Mouse (Mus musculus) cerebellum, postnatal 36 days (tissue): ENCODE data around the gene Inpp4b.

Experiments used
- DNase-seq, 2 experiments: peaks; one replicate each; pipeline ENCODE4 v3.0.0; 2021 to 2022; ENCODE audit warnings: mixed read lengths in 2 of 2

The Inpp4b gene

DNA sequence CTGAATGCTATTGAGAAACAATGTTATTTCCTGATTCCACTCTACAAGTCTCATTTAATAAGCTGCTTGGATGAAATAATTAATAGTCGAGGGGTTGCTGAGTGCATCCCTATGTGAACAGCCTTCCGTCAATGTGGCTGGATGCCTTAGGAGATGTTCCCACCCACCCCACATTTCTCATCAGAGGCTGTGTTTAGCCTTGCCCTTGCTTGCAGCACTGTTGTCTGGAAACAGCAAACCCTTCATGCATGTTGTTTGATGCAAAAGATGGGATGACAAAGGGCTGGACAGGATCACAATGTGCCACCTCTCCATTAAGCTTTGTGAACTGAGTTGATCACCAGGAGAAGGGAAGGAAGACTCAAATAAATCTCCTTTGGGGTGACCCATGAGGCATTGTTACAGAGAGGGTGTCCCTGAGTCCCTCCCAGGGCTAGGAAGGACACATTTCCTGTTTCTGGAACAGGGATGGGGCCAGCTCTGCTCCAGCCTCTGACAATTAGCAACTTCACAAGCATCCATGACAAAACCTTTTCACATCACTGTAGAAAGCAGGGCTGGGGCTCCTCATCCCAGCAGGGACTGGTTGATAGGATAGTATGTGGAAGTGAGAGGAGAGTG, 239.6 kb downstream of the Inpp4b start:
- DNase-seq = no peak

DNA sequence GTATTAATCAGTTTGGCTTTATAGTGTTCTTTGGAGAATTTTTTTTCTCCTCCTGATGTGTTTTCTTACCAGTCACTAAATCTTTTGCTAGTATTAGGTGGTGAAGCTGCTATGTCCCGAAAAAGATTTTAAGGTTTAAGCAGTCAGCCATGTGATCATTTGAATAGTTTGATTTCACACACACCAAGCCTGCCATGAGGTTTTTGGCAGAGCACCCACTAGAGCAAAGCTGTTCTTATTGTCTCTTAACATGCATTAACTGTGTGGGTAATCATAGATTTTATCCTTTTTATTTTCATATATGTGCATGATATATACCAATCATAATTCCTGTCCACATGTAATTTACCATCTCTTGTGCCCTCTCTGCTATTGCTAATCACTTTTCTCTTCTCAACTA, 240.6 kb downstream of the Inpp4b start:
- DNase-seq = no peak

DNA sequence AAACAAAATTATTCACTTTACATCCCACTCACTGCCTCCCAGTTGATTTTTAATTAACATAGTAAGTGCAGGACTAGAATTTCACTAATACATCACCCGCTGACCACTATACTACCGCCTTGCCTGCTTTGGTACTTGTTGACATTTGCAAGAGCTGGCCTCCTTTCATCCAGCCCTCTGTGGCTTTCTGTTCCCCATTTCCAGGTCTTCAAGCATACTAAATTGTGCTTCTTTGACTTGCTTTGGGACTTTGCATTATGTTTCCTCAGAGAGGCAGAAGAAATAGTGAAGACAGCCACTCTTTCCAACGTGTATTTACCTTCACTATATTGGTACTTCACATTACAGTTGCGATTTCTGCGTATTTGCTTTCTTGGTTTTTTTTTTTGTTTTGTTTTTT, 244.4 kb downstream of the Inpp4b start:
- DNase-seq = no peak

DNA sequence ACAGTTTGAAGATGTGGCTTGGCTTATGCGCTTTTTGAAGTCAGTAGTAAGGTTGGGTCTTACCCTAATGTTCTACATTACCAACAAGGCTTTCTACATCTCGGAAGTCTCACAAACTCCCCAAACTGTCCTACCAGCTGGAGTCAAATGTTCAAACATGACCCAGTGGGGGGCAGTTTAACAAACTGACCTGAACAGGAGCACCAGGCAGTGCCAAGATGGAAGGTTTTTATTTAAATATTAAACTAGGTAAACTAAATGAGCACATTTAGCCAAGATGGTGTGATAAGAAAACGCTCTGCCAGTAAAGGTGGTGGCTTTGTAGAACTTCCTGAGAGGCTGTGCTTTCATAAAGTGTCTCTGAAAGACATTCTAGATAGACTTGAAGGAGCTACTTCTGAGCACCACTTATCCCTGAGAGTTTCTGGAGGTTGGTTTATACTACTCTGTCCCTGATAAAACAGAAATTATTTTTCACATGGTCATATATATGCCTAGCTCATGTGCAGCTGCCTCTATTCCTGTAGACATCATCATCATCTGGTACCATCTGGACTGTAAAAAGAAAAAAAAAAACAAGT, 251.9 kb downstream of the Inpp4b start:
- no peak for DNase-seq

DNA sequence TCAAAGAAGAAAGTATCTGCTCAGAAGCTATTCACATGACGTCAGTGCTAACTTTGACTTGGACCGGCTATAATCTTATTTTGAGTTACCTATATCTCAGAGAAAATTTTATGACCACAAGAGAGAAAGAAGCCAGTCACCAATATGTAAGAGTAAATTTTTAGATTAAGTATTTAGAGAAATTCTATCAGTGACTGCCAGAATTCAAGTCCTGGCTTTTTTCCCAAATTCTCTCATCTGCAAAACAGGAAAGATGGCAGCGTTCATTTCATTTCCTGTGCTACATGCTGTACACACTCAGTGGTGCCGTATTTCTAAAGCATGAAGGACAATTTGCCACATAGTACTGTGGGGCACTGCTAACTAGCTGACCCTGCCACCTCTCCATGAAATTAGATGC, 256.9 kb downstream of the Inpp4b start:
- no peak for DNase-seq

DNA sequence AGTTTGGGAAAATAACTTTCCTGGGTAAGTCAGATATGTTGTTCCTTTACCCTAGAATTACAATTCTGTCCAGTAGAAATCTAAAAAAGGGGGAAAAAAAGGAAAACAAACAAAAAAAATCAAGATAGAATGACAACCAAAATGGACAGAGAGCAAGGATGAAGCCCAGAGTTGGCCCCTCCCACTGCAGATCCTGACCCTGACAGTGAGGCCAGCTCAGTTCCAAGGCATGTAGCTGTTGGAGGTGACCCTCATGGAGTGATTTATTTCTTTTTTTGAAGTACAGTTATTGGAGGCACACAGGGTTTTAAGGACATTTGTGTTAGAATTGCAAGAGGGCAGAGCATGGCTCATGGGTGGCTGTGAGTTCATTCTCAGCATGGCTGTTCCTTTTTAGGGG, 258.8 kb downstream of the Inpp4b start:
- DNase-seq = no peak

DNA sequence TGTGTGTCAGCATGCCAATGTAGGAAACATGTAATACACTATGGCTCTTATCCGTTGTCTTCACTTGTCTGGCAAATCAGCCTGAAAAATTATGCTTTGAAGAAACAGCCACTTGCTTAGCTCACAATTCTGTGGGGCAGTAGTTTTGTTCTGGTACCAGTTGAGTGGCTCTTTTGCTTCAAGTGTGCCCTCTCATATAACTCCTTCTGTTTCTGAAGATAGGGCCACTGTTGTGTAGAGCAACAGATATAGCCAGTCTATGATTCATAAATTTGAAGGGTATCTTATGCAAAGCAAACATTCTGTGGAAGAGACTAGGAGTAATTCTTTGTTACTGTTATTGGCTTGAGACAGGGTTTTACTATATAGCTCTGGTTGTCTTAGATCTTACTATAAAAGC, 265.7 kb downstream of the Inpp4b start:
- no peak for DNase-seq

DNA sequence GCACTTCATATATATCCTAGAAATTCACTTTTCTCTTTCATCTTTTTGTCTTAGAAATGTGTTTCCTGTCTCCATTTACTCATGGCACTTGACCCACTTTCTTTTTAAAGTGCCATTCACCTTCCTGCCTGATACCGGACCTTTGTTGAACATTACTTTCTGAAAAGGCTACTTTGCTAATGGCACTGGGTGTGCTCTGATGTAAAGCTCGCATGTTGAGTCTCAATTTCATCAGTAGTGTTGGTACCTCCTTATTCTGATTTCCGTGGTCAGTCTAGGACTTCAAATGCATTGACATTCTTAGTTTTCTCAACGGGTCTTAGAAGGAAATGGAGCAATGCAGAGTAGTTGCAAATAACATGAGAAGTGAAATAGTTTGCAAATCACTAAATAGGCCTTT, 266.7 kb downstream of the Inpp4b start:
- no peak for DNase-seq

DNA sequence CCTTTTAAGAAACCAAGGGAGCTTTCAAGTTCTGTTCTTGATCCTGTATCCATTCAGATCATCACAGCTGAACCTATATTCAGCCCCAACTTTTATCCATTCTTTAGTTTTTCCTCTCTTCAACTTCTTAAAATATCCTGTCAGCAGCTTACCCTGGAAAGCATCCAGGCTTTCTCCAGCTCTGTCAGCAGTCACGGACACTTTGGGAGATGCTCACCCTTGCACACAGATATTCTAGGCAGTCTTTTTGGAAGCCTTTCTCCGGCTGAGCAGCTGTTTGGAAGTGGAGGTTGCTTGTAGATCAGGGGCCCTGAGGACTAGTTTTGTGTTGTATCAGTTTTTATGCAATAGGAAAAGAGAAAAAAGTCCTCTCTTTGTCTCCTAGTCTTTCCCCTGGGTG, 270.3 kb downstream of the Inpp4b start:
- peak; percentile 7 to 32 for DNase-seq

DNA sequence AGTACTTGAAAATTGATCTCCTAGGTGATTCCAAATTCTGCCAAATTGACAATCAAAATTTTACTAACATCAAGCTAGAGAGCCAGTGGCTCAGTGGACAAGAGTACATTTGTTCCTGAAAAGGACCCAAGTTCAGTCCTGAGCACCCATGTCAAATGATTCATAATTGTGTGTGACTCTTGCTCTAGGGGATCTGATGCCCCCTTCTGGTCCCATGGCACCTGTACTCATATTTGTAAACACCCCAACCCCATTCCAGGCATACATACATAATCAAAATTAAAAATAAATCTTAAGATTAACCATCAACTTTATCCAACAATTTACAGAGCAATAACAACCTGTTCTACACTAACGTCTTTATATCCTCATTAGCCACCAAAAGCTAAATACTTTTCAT, 271.8 kb downstream of the Inpp4b start:
- no peak for DNase-seq

DNA sequence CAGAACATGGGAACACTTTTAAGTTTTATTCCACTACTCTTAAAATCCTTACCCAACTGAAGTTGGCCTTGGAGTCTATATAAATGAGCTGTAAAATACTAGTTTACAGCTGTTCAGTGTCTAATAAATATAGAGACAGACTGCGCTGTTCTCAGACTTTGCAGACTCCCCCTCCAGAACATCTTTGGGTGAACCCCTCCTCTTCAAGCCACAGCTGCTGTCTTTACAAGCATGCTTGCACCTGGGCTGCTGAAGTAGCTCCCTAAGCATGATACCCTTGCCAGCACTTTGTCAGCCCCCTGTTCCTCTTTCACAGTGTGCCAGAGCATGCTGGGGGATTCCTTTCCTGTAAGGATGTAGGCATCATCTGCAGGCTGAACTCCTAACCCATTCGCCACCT, 272.2 kb downstream of the Inpp4b start:
- no peak for DNase-seq

DNA sequence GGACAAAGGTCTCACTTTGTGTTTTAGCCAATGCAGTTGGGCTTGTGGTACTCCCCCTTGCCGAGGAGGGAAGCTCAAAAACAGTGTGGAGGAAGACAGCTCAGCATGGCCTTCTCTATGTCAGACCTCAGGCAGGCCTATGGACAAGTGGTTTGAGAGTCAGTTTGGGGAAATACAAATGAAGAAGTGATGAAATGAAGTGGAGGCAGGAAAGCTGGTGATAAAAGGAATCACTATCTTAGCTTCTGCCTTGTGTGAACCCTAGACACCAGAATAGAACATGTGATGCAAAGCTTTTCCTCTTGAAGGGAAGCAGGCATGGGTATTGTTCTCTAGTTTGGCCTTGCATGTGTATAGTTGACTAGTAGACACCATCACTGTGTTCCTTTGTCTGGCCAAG, 273.2 kb downstream of the Inpp4b start:
- no peak for DNase-seq

DNA sequence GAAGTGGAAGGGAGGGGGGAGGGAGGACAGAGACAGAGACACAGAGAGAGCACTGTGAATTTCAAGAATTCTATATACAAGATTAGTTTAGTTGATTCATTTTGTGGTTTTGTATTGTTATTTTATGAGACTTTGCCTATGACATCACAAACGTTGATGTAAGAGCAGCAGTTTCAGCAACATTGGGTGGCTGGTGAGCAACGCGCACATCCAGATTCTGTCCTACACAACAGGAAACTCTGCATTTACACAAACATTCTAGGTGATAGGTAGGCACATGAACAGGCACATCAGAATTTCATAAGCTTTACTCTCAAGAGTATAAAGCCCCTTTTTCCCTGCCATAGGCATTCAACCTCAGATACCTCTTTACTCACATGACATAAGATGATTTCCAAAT, 276.6 kb downstream of the Inpp4b start:
- no peak for DNase-seq

DNA sequence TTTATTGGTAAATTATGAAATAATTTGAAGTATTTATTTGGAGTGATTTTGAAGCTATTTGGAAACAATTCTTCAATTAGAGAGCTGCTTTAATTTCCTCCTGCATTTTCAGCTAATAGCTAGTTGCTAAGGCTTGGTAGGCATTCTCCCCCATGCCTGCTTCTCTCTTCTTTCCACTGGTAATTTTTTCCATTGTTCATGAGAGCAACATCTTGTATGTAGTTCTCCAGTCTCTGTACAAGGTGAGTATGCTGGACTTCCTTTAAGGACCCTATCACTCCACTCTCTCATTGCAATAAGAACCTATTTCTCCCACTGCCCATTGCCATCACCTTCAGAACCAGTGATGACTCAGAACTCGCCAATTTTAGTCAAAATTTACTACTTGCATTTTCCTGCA, 292.7 kb downstream of the Inpp4b start:
- no peak for DNase-seq

DNA sequence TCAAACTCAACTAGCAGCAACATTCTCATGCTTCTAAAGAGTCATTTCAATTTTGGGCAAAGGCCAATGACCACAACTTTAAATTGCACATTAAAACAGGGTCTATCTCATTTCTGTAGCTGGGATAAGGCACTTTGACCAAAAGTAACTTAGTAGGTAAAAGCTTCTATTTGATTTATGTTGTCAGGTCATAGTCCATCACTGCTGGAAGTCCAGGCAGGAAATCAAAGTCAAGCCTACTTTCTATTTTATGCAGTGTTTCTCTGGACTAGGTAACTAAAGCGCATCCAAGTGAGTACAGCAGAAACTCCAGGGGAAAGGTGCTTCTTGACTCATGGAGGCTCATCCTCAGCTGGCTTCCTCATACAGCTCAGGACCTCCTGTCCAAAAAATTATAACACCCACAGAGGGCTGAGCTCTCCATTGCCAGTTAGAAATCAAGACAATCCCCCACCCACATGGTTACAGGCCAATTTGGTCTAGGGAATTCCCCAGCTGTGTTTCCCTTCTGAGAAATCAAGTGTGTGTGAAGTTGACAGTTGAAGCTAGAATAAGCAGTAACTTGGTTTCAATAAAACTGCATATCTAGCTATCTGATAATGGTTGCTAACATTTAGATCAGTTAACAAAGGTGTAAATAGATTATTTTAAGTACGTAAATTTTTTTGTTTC, 293.7 kb downstream of the Inpp4b start:
- DNase-seq = no peak

DNA sequence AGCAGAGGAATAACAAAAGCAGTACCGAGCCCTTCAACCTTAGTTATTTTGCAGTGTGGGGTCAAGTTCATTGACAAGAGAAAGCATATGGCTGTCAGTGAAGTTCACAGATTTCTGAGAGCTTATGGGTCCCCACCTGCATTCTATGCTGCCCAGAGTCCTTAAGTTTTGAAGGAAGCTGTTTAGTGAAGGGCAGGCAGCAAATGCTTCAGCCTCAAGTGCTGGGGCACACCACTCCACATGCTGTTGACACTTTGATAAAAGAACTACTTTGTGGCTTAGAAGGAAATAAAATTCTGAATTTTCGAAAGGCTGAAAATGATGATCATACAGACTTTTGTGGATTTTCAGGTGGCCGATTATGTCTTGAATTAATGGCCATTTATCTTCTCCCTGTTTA, 296.1 kb downstream of the Inpp4b start:
- no peak for DNase-seq

DNA sequence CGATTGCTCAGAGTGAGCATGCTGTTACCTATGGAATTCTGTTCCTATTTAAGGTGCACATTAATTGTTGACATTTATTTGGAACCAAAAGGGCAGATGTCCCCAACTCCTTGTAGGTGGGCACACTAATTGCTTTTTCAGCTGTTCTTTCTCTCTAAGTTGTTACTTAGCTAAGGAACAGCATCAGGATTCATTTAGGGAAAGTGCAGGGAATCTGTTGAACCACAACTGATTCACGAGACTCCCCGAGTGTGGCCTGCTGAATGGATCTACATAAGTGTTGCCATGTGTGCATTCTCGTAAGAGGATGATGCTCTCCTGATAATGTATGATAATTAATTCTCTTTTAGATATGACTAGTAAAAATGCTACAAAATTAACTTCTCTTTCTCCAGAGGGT, 297.5 kb downstream of the Inpp4b start:
- DNase-seq = no peak

DNA sequence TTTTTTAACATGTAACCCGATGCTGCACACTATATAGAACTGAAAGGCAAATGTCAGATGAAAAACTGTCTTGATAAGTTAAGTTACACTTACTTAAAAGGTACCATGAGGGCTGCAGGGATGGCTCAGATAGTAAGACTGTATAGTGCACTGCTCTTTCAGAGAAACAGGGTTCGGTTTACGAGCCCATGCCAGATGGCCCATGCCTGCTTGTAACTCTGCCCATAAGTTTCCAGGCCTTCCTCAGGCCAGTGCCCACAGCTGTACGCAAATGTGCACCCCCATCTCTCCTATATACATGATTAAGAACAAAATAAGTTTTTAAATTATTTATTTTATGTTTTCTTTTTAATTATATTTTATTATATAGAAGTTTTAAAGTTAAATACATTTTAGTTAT, 300.7 kb downstream of the Inpp4b start:
- DNase-seq = no peak

DNA sequence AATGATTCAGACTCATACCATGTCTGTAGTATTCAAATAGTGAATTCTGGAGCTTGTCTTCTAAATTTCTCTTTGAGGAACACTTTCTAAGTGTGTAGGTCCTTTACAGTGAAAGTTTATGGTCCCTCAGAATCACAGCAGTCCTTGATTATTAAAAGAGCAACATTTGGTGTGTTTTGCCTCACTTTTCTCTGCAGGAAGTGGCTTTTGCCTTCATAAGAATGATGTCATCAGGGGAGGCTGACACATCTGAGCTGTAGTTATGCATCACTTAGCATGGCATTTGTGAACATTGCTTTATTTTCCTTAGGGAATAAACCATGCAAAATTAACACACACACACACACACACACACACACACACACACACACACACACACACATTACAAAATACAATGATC, 349.8 kb downstream of the Inpp4b start:
- no peak for DNase-seq

DNA sequence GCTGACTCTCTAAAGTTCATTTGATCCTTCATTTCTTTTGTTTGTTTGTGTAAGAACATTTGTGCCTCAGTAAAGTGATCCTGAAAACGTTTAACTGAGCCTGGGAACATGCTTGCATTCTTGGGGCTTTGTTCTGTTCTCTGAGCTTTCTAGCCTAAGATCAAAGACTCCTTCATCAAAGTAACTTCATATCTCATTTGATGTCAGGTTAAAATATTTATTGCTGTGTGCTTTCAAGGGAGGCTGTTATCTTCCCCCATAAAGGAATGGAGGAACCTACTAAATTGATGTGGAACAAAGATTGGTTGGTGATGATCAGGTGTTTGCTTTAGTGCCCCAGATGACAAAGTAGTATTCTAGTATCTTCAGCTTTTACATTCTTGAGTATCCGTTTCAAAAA, 352.5 kb downstream of the Inpp4b start:
- DNase-seq = no peak

DNA sequence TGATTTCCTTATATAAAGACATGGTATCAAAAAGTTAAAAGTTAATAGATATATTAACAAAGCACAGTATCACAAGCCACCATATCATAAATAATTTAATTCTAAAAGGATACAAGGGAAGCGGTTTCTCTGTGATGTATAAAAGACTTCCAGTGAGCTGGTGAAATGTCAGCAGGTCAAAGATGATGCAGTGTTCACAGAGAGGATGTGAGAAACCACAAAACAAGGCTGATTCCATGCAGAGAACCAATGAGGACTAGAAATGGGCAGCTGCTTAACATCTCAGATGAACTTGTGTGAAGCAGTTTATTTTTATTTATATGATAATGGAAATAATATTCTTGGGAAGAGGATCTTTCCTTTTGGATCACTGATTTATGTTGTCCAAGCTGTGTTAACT, 359.7 kb downstream of the Inpp4b start:
- DNase-seq = no peak

DNA sequence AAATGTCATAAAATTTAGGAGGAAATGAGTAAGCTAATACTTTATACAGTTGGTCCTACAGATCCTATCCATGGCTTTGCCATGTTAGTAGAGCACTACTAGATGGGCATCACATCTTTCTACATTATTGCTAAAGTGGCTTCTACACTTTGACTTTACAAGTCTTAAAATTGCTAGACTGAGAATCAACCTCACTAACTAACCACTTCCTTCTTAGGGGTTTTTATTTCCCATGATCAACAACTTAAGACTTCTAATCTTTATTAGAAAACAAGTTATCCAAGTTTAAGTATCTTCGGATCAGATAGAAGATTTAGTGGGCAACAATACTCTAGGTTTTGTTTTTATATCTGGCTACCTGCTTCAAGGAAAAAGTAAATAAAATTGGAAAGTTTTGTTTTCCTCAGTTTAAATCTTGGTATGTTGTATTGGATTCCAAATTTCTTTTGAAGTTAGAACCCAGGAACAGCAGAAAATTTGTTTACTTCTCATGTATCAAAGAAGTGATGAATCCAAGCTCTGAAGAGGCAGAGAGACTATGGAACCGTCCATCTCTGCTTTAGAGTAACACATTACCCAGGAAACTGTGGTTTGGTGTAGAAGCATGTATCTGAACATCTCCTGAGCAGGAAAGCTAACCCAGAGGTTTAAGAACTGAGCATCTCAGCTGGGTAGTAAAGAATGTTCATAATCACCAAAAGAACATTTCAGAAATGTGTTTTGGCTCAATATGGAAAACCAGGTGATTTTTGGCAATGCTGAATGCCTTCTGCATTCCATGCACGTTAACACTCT, 361.4 kb downstream of the Inpp4b start:
- DNase-seq = no peak

DNA sequence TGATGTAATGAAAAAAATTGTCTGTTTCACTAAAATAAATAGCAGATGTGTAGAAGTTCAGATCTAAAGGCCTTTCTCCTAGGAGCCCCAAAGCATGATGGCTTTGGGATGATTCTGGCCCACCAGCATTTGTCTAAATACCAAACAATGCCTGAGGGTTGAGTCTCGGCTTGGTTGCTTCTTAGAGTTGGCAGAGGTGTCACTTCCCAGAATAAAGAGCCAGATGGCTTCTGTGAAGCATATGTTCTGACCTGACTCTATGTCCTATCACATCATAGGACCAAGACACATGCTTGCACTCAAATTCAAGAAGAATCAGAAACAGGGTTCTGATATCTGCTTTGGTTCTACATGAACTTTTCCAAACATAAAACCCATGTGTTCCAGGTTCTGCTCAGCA, 365.1 kb downstream of the Inpp4b start:
- peak; percentile 22 to 55 for DNase-seq

DNA sequence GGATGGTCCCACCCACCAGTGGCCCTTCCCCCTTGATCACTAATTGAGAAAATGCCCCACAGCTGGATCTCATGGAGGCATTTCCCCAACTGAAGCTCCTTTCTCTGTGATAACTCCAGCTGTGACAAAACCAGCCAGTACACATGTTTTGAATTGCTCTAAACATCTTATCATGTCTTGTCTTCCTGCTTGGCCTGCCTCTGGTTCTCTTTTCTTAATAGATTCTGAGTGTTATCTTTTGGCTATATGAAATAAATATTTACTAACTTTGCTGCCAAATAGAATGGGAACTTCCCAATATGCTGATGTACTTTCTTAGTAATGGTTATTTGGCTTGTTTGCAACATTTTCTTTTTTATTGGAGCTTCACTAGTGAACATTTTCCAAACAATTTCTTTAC, 389.0 kb downstream of the Inpp4b start:
- no peak for DNase-seq
